Mouse (Mus musculus): ENCODE data around the gene Dhrs1.

- TF ChIP-seq POLR2A (IDR thresholded peaks at IDR 0.05; ENCODE audit: borderline replicate concordance, low read depth, low read length) (no peak), CTCF (IDR thresholded peaks at IDR 0.05; ENCODE audit: low read depth, low read length) (no peak)
Observed at GRCm38 (mm10) chr14:55788256-55789050, 43.0 kb upstream of the Dhrs1 start, which contains the start of gene Ripk3.
